Mouse (Mus musculus): Measurements from ENCODE around the gene Exoc6. TPM values are rescaled to one million over a fixed set of nuclear protein-coding genes. Genes with fewer than 3 reads are reported as not detected.
"Not testable (repeated sequence)": the region's sequence is repeated elsewhere in the genome, so short reads cannot be mapped to it uniquely, and the experiment has no call there.

Gene Exoc6
- polyA plus RNA-seq, 1 experiment from 2014 or later, result 12.6 TPM

DNA sequence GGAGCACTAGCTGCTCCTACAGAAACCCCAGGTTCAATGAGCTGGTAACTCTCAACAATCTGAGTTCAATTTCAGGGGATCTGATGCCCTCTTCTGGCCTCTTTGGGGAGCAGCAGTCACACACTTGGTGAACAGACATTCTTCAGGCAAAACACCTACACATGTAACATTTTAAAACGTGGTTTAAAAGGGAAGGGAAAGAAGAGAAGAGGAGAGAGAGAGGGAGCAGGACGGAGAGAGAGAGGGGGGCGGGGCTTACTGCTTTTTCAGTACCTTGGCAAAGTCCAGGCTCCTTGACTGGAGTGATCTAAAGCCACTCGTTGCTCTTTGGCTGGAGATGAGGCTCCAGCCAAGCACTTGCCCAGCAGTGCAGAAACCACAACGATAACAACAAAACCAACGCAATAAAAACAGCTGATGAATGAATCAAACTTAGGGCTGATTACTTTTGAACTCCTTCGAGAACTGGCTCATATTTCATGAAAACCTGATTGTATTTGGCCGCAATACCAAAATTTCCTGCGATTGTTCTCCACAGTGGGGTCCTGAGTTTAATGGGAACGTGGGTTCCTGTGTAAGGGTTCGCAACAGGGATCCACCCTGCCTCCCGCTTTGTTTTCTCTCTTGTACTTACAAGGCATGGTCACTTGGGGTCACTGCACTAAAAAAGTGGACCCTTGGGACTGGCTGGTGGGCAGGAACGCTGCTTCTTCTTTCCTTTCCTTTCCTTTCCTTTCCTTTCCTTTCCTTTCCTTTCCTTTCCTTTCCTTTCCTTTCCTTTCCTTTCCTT lies 6.5 kb upstream of the Exoc6 start:
- 68% methylated on average over 13 of the region's 13 CpGs for WGBS

DNA sequence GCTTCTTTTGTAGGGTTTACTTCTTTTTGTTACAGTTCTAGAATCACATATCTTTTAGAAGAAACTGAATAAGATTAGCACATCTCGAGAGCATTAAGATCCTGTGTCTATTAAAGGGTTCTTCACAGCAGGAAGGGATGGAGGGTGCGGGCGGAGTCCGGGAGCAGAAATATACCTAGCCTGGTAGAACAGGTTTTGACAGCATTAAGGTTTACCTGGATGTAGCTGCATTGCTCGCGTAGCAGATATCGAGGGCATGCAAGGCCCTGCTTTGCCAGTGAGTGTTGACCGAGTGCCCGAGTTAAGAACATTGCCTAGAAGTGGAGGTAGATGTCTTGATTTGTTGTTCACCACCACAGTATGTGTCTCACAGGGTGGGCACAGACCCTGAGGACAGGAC lies 5.7 kb upstream of the Exoc6 start:
- H3K4me3 ChIP-seq (replicated peaks), result no peak overlapping the region
- peaks cover 28% of the 10 kb centered on the region for H3K27me3 ChIP-seq
- H3K9me3 ChIP-seq, result no peaks in the 10 kb centered on the region
- H3K36me3 ChIP-seq, result no peaks in the 10 kb centered on the region
- no peak for ATAC-seq
- no peak overlapping the region for H3K27ac ChIP-seq
- WGBS, result 95% methylated on average over 9 of the region's 9 CpGs
- H3K4me2 ChIP-seq (replicated peaks), result no peak overlapping the region
- H3K9ac ChIP-seq (replicated peaks), result no peak overlapping the region
- H3K4me1 ChIP-seq (replicated peaks), result no peaks in the 10 kb centered on the region

More for the DNA sequence above, 6.5 kb upstream of the Exoc6 start:
- no peaks in the 10 kb centered on the region for H3K36me3 ChIP-seq
- no peak overlapping the region for H3K4me2 ChIP-seq (replicated peaks)
- H3K27ac ChIP-seq, result no peak overlapping the region
- H3K4me1 ChIP-seq (replicated peaks), result no peaks in the 10 kb centered on the region
- H3K4me3 ChIP-seq (replicated peaks), result no peak overlapping the region
- H3K27me3 ChIP-seq, result peaks cover 21% of the 10 kb centered on the region
- H3K9me3 ChIP-seq, result no peaks in the 10 kb centered on the region
- no peak for ATAC-seq
- H3K9ac ChIP-seq (replicated peaks), result no peak overlapping the region

DNA sequence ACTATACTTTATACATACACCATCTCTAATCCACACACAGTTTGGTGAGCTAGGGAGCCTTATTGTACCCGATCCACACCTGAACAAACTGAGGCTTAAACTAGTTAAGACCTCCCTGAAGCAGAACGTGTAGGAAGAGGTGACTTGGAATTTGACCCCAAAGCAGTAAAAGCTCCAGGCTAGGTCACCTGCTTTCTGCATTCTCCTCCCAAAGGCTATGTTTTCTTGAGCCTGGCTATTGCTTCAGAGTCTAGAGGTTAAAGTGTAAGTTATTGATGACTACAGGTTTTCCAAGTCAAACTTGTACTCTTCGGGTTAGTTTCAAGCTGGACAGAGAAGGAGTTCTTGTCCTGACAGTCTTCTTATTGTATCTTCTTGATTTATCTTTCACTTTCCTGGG lies 5.0 kb upstream of the Exoc6 start:
- H3K9me3 ChIP-seq, result no peaks in the 10 kb centered on the region
- no peak overlapping the region for H3K4me2 ChIP-seq (replicated peaks)
- H3K27me3 ChIP-seq, result peaks cover 32% of the 10 kb centered on the region
- ATAC-seq, result no peak
- no peak overlapping the region for H3K4me3 ChIP-seq (replicated peaks)
- no peak overlapping the region for H3K27ac ChIP-seq
- H3K36me3 ChIP-seq, result no peaks in the 10 kb centered on the region
- 72% methylated on average over 3 of the region's 3 CpGs for WGBS
- H3K9ac ChIP-seq (replicated peaks), result no peak overlapping the region
- 0 out of 2 replicates have a peak, but pooled peaks cover 4% of the 10 kb centered on the region for H3K4me1 ChIP-seq (replicated peaks)

DNA sequence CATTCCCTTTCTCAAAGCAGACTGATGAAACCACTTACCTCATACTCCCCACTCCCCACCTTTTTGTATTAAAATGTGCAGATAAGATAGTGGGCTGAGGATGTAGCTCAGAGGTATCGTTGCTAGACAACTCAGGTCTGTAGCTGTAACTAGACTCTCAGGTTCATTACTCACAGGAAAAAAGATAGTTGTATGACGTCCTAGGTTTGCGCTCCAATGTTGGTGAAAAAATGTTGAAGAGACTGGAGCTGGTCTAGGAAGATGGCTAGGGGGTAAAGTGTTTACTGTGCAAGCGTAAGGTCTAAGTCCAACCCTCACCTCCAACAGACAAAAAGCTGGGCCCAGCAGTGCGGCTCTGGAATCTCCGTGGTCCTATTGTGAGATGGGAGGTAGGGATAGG lies 4.5 kb upstream of the Exoc6 start:
- Histone ChIP-seq H3K27me3 (peaks cover 32% of the 10 kb centered on the region), H3K9me3 (no peaks in the 10 kb centered on the region), H3K4me1 (replicated peaks) (peaks cover 4% of the 10 kb centered on the region; the same call in 1 of the 2 replicates), H3K4me3 (replicated peaks) (no peak overlapping the region), H3K36me3 (no peaks in the 10 kb centered on the region), H3K27ac (no peak overlapping the region), H3K9ac (replicated peaks) (no peak overlapping the region), H3K4me2 (replicated peaks) (no peak overlapping the region)
- no peak for ATAC-seq
- 80% methylated on average over 6 of the region's 6 CpGs for WGBS

DNA sequence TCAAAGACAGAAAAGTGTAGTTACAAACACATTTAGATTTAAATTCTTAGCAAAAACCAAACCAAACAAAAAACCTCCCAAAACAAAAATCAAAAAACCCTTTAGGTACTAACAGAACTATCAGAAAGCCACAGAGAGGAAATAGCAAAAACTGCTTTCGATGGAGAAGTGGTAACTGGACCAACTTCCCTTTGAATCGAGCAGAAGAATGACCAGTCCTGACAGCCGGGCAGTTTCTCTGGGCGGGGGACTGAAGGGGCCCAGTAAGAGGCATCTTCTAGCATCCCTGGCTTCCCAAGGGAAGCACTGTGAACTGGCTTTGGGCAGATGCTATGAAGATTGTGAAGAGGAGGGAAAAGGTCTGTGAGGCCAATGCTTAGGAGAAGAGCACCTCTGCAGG lies 3.4 kb upstream of the Exoc6 start:
- 78% methylated on average over 4 of the region's 4 CpGs for WGBS
- no peak for ATAC-seq
- Histone ChIP-seq H3K27me3 (peaks cover 34% of the 10 kb centered on the region), H3K4me3 (replicated peaks) (no peak overlapping the region), H3K9me3 (no peaks in the 10 kb centered on the region), H3K4me1 (replicated peaks) (peaks cover 9% of the 10 kb centered on the region; the same call in 1 of the 2 replicates), H3K9ac (replicated peaks) (no peak overlapping the region), H3K4me2 (replicated peaks) (no peak overlapping the region), H3K36me3 (no peaks in the 10 kb centered on the region), H3K27ac (no peak overlapping the region)

DNA sequence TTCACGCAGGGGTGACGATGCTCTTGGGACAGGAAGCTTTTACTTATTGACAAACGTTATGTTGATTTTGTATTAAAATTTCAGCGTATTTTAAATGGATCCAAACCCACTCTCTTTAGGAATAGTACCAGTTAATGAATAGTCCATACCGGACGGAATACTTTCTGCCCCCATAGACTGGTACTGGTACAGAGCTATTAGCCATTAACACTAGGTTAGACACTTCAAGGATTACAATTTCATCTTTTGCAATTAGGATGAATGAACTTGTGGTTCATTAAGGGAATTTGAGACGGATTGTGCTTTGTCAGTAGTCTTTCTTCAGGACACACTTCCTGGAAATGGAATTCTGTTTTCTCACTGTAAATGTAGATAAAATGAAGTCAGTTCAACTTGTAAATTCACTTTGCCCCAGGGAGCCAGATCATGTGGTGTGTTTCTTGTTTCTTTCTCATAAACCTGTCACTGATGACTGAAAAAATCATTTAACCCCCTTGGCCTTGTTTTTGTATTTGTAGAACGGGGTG lies 885 bp downstream of the Exoc6 start:
- Histone ChIP-seq H3K9me3 (no peaks in the 10 kb centered on the region), H3K4me2 (replicated peaks) (peak overlapping the region; percentile 90), H3K4me3 (replicated peaks) (peak overlapping the region; percentile 81), H3K9ac (replicated peaks) (peak overlapping the region; percentile 79), H3K27ac (no peak overlapping the region), H3K27me3 (peaks cover 38% of the 10 kb centered on the region), H3K36me3 (no peaks in the 10 kb centered on the region), H3K4me1 (replicated peaks) (peaks cover 9% of the 10 kb centered on the region; the same call in 1 of the 2 replicates)
- WGBS, result 20% methylated on average over 8 of the region's 8 CpGs
- ATAC-seq, result peak; percentile 41; the same call in 1 of the 2 replicates

DNA sequence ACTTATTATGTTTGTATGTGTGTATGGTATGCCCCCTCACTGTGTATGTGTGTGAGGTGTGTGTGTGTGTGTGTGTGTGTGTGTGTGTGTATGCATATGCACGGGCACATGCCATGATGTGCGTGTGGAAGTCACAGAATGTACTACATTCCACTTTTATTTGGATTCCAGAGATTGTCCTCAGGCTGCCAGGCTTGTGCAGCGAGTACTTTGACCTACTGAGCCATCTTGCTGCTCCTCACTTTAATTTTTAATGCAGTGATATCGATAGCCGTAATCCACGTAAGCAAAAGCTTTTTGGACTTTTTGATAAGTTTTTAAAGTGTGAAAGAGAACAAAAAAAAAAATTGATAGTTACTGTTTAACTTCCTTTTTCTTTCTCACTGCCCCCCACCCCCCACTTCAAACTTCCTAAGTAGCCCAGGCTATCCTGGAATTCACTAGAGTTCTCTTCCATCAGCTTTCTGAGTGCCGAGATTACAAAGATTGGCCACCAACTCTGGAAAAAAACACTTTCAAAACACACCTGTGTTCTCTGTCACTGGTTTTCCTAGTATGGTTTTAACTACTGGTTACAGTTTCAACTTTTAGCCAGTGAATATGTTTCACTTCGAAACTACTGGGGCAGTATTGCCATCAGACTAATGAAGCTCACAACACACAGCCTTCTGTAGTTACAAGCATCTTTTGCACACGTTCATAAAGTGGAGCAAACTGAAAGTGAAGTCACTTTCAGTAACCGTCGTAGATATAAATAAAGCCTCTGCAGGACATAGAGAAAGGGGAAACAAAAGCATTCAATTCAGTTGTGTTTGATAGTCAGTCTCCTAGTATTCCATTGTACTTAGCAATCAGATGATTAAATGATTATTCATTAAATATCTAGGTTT lies 3.4 kb downstream of the Exoc6 start:
- Histone ChIP-seq H3K36me3 (no peaks in the 10 kb centered on the region), H3K9ac (replicated peaks) (no peak overlapping the region), H3K4me3 (replicated peaks) (no peak overlapping the region), H3K4me1 (replicated peaks) (peaks cover 9% of the 10 kb centered on the region; the same call in 1 of the 2 replicates), H3K9me3 (no peaks in the 10 kb centered on the region), H3K27ac (no peak overlapping the region), H3K4me2 (replicated peaks) (no peak overlapping the region), H3K27me3 (peaks cover 21% of the 10 kb centered on the region)
- WGBS, result 90% methylated on average over 11 of the region's 11 CpGs
- ATAC-seq, result no peak

DNA sequence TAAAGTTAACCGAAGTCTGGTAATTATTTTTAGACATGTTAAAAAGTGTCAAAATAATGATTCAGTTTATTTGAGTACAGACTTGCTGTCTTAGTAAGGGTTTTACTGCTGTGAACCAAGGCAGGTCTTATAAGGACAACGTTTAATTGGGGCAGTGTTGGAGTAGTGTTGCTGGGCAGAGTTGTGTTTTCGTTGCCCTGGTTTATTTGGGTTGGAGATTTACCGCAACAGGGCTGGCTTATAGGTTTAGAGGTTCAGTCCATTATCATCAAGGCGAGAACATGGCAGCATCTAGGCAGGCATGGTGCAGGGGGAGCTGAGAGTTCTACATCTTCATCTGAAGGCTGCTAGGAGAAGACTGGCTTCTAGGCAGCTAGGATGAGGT lies 4.0 kb downstream of the Exoc6 start:
- H3K4me3 ChIP-seq (replicated peaks); H3K36me3 ChIP-seq; H3K27ac ChIP-seq; H3K9me3 ChIP-seq; H3K9ac ChIP-seq (replicated peaks); ATAC-seq; H3K4me2 ChIP-seq (replicated peaks); H3K4me1 ChIP-seq (replicated peaks): not testable (repeated sequence)
- H3K27me3 ChIP-seq, result peaks cover 19% of the 10 kb centered on the region
- 86% methylated on average over 5 of the region's 5 CpGs for WGBS

DNA sequence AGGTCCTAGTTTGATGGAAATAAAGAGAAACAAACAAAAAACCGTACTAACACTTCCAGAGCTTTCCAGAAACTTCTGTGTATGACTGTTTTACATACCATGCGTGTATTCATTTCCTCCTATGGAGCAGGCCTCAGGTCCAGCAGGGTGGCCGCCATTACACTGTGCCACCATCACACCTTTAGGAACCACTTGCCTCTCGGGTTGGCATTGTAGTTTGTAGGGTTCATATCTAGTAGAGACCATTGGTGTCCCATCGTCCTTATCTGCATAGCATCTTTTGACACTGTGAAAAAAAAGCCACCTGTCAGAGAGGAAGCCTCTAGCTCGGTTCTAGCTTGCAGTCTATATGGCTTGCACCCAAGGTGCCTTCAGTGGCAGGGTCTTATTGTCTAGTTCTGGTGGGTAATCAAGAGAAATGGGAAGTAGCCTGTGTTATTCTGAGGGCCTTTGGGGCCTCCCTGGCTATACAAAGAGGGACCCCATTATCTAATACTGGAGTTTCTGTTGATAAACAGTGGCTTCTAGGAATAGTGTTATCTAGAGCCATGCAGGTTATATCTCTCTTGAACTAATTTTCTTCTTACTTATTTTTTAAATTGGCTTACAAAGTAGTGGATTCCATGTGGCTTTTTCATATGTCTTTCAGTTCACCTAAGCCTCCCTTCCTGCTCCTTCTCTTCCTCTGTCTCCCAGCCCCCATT lies 5.8 kb downstream of the Exoc6 start:
- ATAC-seq, result no peak
- Histone ChIP-seq H3K4me3 (replicated peaks) (no peak overlapping the region), H3K27me3 (peaks cover 13% of the 10 kb centered on the region; the same call in 1 of the 2 replicates), H3K4me1 (replicated peaks) (peaks cover 9% of the 10 kb centered on the region), H3K9me3 (no peaks in the 10 kb centered on the region), H3K36me3 (no peaks in the 10 kb centered on the region), H3K27ac (no peak overlapping the region), H3K4me2 (replicated peaks) (no peak overlapping the region), H3K9ac (replicated peaks) (no peak overlapping the region)
- 89% methylated on average over 6 of the region's 6 CpGs for WGBS

DNA sequence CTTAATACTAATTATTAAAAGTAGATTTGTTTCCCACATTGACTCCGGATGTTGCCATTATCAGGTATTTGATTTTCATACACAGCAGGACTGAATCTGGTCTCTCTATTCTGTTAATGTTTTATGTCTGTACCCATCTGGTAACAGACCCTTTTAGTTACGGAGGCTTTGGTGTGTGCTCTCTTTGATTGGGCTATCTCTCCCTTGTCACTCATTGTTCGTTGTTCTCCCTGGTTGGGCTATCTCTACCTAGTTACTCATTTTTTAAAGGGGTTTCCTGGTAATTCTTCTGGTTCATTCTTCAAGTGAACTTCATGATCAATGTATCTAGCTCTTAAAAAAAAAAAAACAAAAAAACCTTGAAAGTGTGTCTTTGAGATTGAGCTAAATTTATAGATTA lies 7.7 kb downstream of the Exoc6 start:
- WGBS, result 72% methylated on average over 3 of the region's 3 CpGs
- no peak overlapping the region for H3K4me3 ChIP-seq (replicated peaks)
- H3K9me3 ChIP-seq, result no peaks in the 10 kb centered on the region
- 0 out of 2 replicates have a peak, but pooled peaks cover 5% of the 10 kb centered on the region for H3K27me3 ChIP-seq
- no peak overlapping the region for H3K4me2 ChIP-seq (replicated peaks)
- H3K36me3 ChIP-seq, result no peaks in the 10 kb centered on the region
- no peak overlapping the region for H3K27ac ChIP-seq
- H3K9ac ChIP-seq (replicated peaks), result no peak overlapping the region
- no peak for ATAC-seq
- H3K4me1 ChIP-seq (replicated peaks), result peaks cover 9% of the 10 kb centered on the region

DNA sequence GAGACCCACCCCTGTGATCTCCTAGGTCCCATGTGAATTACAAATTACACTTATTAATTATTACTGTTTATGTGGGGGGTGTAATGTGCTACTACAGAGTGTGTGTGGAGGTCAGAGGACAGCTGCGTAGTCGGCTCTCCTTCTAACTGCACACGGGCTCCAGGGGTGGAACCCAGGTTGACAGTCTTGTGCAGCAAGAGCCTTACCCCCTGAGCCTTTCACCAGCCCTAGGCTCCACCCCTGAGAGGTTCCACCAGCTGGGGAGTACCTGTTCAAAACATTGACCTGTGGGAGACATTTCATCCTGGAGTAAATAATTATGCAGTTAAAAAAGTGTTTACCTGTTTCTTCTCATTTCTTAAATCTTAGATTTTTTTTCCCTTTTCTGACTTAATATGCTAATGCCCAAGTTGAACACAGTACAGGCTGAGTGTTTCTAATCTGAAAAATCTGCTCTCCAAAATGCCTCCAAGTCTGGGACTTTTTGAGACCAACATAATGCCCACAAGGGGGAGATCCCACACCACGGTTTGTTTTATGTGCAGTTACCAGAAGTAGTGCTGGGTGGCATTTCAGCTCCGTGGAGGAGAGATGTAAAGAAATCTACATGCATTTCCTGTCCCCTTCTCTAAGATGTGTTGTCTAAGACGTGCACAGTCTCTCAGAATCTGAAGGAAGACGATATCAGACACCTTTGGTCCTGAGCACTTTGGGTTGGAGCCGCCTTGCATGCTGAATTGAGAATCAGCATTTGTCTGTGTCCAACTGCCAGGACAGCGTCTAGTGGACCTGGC lies 9.3 kb downstream of the Exoc6 start:
- WGBS, result 46% methylated on average over 9 of the region's 9 CpGs
- ATAC-seq, result peak; percentile 40; the same call in 1 of the 2 replicates
- Histone ChIP-seq H3K36me3 (no peaks in the 10 kb centered on the region), H3K27me3 (0 out of 2 replicates have a peak, but pooled peaks cover 5% of the 10 kb centered on the region), H3K9me3 (no peaks in the 10 kb centered on the region), H3K4me3 (replicated peaks) (no peak overlapping the region), H3K4me1 (replicated peaks) (peaks cover 9% of the 10 kb centered on the region), H3K4me2 (replicated peaks) (no peak overlapping the region), H3K9ac (replicated peaks) (no peak overlapping the region), H3K27ac (no peak overlapping the region)
